Mouse (Mus musculus) erythroblast, adult 5-6 weeks (primary cell): ENCODE data around the gene Dlg3. TPM values are rescaled to one million over a fixed set of nuclear protein-coding genes. Genes with fewer than 3 reads are reported as not detected.

ENCODE experiments used
- ATAC-seq: replicated peaks from 2 replicates; pipeline ENCODE4 v1.8.0; 2016; ENCODE audit warnings: moderate number of reproducible peaks, mild to moderate bottlenecking, moderate TSS enrichment, inconsistent platforms; ENCODE audit not compliant: poor library complexity, low FRiP score, severe bottlenecking
- total RNA-seq, 2 experiments: library from RNA; stranded (forward) in 1 of 2; stranded (reverse) in 1 of 2; fragments of 150-400 nt in 1 of 2; fragments of 200-764, 138-1000 nt in 1 of 2; gene quantifications; 2 replicates each; pipeline versions ENCODE4 v1.2.3 to v1.2.4; 2015 to 2017; ENCODE audit warnings: low replicate concordance in 2 of 2

Gene Dlg3
- total RNA-seq (2015; ENCODE audit: low replicate concordance): 0.84 TPM in 1 of 2 replicates, not detected in the other
- 0.34 and 1.4 TPM in 2 replicates for total RNA-seq (2017; ENCODE audit: low replicate concordance)

DNA sequence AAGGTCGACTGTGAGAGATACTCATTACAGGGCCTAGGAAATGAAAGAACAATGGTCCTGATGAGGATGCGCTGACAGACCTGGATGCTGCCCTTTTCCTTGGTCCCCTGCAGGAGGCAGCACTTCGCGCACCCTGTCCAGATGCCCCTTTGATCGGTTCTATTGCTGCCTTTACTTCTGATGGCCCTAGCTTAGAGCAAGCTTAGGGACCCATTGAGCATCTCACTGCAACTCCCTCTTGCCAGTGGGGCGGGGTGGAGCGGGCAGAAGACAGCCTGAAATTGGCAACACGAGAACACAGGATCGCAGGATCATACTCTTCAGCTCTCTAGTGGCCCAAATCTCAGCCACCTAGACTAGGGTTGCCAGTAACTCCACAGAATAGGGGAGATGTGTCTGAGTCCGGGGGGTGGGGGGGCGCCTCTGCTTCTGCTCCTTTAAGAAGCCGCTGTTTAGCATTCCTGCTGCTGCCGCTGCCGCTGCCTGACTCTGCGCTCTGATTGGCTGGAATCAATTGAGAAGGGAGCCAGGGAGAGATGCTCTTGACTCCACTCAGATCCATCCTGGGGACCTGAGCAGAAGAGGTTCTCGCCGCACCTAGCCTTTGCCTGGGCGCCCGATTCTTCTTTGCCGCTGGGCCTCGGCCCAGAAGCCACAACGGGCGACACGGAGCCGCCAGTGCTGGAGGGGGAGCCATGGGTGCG is at the start of gene Dlg3:
Dlg3 (plus strand) TSS at position 542 of the 704 bp plus-strand sequence.
- no peak for ATAC-seq

- ATAC-seq: no peak
Measured at GRCm38 (mm10) chrX:100728947-100729346, 38.6 kb upstream of the Dlg3 start.

DNA sequence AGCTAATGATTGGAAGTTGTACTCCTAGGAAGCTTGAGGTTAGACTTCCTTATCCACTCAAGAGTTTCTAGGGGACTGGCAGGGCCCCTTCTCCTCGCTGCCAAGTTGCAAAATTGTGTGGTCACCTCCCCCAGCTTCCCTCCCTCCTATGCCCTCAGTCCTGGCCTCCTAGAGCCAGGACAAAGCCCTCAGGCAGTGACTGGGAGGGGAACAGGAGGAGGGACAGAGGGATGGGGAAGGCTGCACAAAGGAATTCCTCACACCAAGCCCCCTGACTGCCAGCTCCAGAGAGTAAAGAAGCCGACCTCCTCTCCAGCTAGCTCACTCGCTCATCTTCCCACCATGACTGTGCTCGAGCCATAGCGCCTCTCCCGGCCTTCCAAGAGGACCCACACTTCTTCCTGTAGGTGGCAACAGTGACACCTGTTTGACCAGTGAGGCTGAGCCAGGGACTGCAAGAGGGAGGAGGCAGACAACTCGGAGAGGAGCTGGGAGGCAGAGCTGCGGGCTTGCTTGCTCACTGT is 37.8 kb upstream of the Dlg3 start, which contains the start of gene Gdpd2:
Gdpd2 (plus strand) TSS at position 209 of the 524 bp plus-strand sequence.
- ATAC-seq: no peak

DNA sequence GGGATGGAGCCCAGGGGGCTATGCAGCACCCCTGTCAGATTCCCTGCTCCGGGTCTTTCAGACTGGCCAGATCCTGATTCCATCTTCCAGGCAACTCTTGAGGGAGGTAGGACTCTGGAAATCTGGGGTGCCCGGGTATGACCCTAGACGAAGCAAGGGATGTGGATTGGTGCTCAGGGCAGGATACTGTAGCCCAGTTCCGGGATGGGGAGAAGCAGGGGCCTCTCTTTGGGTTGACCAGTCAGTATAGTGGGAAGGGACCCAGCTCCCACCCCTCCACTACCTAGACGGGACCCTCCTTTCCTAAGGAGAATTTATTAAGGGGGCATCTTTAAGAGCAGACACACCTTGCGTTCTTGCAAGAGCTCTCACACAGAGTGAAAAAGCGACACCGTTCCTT is 37.3 kb upstream of the Dlg3 start:
- no peak for ATAC-seq

- ATAC-seq: no peak
Measured at GRCm38 (mm10) chrX:100734359-100734758, 33.2 kb upstream of the Dlg3 start.

- no peak for ATAC-seq
Measured at GRCm38 (mm10) chrX:100738918-100739317, 28.6 kb upstream of the Dlg3 start.

GRCm38 (mm10) chrX:100739443-100739842 is 28.1 kb upstream of the Dlg3 start:
- no peak for ATAC-seq

GRCm38 (mm10) chrX:100740785-100741184 is 26.7 kb upstream of the Dlg3 start:
- no peak for ATAC-seq

DNA sequence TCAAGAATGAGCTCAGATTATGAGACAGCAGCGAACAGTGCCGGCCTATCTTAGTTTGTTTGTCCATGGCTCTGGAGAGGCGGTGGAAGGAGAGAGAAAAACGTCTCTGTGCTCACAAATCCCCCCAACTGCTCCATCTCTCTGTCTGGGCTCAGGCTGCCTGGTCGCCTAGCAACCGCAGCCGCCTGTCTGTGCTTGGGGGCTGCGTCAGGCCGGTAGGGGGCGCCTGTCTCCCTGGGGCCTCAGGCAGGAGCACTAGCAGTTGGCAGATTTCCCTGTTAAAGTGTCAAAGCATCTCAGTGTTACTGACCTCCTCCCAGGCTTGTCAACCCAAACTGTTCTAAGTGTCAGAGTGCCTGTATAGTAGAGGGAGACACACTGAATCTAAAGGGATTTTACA is 25.6 kb upstream of the Dlg3 start:
- ATAC-seq: no peak

DNA sequence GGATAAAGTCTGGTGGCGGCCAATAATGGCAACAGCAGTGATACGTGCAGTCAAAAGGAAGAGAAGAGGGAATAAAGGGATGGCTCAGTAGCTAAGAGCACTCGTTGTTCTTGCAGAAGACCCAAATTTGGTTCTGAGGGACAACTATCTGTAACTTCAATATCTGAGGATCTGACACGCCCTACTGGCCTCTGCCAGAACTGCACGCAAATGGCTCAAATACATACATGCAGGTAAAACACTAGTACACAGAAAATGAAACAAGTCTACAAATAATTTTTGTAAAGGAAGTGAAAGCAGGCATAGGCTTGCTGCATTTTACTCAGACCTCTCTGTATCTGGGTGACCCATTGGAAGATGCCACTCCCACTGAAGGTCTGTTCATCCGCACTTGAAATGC is 1.7 kb upstream of the Dlg3 start:
- ATAC-seq: no peak

DNA sequence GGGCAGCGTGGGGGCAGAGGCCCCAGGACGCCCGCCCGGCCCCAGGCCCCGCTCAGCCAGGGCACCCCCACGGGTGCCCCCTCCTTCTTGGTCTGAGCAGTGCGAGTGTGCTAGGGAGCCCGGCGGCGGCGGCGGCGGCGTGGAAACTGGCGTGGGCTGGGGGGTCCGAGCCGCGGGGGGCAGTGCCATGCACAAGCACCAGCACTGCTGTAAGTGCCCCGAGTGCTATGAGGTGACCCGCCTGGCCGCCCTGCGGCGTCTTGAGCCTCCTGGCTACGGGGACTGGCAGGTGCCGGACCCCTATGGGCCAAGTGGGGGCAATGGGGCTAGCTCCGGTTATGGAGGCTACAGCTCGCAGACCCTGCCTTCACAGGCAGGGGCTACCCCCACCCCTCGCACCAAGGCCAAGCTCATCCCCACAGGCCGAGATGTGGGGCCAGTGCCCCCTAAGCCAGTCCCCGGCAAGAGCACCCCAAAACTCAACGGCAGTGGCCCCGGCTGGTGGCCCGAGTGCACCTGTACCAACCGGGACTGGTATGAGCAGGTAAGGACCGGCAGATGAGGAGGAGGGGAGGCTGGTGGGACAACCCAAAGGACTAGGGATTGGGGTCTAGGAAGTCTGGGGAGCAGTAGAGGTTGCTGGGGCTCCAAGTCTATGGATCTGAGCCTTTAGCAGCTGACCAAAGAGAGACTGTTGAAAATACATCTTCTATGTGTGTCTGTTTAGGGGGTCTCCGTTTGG is 534 bp downstream of the Dlg3 start:
- ATAC-seq: no peak

DNA sequence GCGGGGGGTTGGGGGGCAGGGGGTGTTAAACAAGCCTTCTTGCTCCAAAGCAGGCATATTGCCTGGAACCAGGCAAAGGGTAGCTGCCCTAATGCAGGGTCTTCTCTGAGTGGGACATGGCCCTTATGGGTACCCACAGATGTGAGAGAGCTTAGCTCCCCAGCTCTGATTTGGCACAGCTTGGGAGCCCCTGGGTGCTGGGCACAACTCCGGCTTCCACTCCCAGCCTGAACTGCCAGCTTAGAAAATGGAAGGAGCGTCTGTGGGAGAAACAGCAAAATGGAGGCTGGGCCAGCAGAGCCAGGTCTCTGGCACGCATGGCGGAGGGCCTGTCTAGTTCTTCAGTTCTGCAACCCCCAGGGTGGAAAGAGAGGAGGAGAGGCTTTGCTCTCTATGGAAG is 1.8 kb downstream of the Dlg3 start:
- ATAC-seq: no peak

DNA sequence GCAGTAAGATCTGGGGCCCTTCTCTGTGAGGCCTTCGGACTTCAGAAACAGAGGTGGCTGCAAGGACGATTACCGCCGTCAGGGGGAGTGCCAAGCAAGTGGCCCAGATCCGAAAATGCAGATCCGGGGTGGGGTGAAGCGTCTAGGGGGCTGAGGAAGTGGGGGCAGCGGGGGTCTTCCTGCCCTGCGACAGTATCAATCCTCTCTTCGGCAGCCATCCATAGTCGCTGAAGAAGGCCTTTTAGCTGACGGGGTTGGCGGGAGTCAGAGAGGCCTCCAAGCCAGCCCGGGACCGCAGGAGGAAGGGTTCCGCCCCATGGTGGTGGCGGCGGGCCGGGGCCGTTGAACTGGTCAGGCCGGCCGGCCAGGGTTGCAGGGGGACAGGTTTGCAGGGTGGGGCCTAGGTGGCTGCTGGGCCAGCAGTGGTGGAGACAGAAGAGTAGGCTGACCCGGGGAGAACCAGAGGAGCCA is 6.9 kb downstream of the Dlg3 start:
- ATAC-seq: peak; percentile 74

GRCm38 (mm10) chrX:100775405-100775804 is 7.9 kb downstream of the Dlg3 start:
- no peak for ATAC-seq

GRCm38 (mm10) chrX:100776494-100776893 is 9.0 kb downstream of the Dlg3 start:
- ATAC-seq: peak; percentile 84

DNA sequence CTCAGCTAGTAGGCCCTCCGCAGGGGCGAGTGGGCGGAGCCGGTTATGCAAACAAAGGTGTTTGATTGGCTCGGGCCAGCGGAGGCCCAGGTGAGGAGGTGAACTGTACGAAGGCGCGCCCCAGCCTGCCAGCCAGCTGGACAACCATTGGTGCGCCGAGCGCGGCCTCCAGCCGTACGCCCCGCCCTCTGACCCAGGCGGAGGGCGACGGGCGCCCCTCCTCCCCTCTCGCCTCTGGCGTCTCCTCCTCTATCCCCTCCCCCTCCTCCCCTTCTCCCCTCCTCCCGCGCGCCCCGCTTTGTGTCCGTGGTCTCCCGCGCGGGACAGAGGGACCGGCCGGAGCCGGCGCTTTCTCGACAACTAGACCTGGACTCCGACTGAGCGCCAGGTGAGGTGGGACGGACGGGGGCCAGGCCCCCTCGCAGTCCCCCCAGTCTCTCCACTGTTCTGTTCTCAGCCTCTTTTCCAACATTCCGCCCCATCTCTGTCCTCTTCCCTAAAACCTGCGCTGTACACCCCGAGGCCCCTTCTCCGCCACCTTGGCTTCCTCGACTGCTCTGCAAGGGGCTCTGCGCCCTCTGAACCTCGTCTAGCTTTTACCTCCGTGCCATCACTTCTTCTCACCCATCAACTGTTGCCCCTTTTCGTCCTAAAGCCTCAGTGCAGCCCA is 9.6 kb downstream of the Dlg3 start:
- peak; percentile 83; the same call in 1 of the 2 replicates for ATAC-seq

DNA sequence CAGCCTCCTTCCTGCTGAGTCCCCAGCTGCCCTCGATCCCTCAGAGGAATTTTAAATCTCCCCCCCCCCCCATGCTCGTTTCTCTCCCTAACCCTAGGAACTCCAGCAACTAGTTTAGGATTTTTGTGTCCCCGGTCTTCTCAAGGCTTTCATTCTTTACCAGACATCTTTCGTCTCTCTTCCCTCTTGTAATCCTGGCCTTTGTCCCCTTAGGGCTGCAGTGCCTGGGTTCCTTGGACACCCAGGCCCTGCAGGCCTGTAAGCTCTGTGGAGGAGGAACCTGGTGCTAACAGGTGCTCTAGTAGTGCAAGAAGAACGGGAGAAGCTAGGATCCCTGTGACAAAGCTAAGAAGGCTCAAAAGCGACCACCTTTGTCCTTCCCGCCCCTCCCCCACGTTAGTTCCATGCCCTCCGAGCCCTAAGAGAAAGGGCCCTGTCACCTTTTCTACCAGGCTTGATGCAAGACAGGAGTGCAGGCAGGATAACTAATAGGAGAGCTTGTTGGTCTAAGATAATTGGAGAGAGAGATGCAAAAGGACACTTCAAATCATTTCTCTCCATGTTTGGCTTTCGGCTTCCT is 10.2 kb downstream of the Dlg3 start:
- ATAC-seq: no peak

DNA sequence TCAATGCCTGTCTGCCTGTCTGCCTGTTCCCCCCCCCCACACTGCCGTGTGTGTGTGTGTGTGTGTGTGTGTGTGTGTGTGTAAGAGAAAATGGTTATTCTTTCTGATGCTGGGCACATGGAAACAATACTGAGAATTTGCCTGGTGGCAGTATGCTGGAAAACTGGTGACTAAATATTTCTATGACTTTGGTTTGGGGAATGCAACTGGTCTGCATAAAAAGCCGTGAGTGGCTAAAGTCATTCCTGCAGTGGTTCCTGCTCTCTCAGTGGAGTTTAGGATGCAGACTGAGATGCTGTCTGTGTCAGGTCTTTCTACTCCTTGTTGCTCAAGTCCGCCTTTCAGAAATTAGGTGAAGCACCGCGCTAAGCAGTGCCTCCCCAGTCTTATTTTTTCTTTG is 10.9 kb downstream of the Dlg3 start:
- no peak for ATAC-seq

DNA sequence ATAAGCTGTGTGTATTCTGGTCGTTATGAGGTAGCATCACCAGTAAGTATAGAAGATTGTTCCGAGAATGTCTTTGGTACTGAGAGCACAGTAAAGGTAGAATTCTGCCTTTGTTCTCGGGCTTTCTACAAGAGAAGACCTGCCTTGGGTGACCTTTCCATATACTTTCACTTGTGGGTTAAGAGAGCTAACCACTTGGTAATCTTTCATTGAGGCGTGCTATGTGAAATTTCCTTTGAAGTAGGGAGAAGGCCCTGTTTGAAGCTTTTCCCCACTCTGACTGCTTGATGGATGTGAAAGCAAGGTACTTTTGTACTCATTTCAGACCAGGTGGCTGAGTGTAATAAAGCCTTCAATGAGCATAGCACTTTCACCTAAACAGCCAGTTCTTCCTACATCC is 21.8 kb downstream of the Dlg3 start:
- no peak for ATAC-seq
